Mouse (Mus musculus) erythroblast, adult 5-6 weeks (primary cell): Measurements from ENCODE around the gene Hhat. TPM values are rescaled to one million over a fixed set of nuclear protein-coding genes. Genes with fewer than 3 reads are reported as not detected.
A peak's percentile ranks its signal among the peaks of the same experiment; 100 is the strongest.

ENCODE experiments used
- ATAC-seq: replicated peaks from 2 replicates; pipeline ENCODE4 v1.8.0; 2016; ENCODE audit warnings: moderate number of reproducible peaks, mild to moderate bottlenecking, moderate TSS enrichment, inconsistent platforms; ENCODE audit not compliant: poor library complexity, low FRiP score, severe bottlenecking
- total RNA-seq, 2 experiments: library from RNA; stranded (forward) in 1 of 2; stranded (reverse) in 1 of 2; fragments of 150-400 nt in 1 of 2; fragments of 200-764, 138-1000 nt in 1 of 2; gene quantifications; 2 replicates each; pipeline versions ENCODE4 v1.2.3 to v1.2.4; 2015 to 2017; ENCODE audit warnings: low replicate concordance in 2 of 2

Hhat gene
- total RNA-seq, 2 experiments from 2014 or later = not detected

- no peak for ATAC-seq
Measured at GRCm38 (mm10) chr1:192519713-192520112, 251.3 kb downstream of the Hhat start.

DNA sequence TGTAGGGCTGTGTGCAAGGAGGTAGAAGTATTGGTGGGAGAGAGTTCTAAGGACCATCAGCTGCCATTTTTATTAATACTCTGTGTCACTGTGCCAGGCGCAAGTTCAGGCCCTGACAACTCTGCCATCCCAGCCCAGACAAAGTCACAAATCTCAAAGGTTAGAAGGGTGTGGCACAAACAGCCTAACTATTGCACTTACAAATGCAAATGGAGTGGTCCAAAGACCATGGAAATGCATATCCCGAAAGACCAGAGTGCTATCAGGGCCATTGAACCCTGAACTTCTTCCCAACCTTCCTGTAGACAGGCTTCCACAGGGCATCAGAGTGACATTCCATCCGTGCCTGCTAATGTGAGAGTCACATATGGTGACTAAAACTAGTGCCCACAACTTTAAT lies 255.7 kb downstream of the Hhat start:
- no peak for ATAC-seq

DNA sequence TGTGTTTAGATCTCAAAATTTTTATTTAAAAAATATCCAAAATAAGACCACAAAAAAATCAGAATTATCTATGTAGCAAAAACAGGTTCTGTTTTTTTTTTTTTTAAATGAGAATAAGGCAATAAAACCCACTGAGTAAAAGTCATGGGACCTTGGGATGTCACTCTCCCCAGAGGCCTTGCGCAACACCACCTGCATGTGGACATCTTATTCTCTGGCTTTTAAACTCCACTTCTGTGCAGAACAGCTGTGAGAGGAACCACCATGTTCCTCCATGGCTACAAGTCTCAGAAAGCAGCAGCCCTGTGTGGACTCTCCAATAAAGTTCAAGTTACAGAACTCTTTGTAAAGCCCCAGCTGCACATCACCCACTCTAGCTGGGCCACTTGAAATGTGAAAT lies 258.2 kb downstream of the Hhat start:
- ATAC-seq = no peak

DNA sequence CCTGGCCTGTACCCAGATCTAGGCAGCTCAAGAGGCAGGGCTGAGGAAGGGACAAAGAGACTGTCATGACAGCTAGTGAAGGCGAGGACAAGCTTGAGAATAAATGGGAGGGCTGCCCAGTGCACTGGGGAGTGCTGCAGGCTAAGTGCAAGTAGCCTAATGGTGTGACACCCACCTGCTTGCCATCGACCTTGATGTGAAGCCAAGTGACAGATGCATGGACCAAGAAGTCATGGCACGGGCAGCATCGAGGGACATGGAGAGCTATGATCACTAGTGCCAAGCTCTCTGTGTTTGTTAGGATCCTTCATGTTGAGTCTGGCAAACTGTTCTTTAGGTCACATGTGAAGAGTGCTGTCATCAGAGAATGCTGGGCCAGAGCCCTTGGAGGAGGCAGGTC lies 267.4 kb downstream of the Hhat start:
- ATAC-seq = no peak

DNA sequence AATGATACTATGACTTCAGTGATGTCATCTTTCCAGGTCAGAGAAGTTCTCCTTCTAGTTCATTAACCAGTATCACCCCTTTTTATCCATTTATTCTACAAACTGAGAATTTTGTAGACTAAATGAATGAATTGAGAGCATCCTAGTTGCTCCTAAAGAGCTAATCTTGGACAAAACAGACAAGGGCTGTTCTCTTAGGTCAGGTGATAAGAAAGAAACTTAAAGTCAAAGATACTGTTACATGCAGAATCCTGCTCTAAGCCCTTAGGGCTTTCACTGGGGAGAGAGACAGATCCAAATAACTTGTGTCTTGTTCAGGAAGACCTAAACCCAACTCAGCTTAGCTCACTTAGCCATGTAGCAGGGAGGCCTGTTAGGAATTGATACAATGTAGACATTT lies 268.2 kb downstream of the Hhat start:
- ATAC-seq = peak; percentile 53; the same call in 1 of the 2 replicates

DNA sequence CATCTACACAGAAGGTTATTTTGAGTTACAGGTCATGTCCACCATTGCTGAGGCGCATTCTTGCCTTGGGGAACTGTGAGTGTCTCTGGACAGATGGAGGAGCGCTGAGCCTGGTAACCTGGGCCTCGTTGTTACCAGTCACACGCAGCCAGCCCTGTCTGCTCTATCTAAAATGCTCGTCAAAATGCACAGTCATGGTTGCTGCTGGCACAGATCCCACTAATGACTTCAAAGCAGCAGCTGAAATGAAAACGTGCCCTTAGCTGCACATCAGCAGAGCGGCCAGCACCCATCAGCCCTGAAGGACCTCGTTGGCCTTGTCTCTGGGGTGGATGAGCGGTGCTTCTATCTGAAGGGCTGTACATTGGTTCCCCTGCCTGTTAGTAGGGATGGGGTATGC lies 269.0 kb downstream of the Hhat start:
- ATAC-seq = peak; percentile 85

- ATAC-seq = no peak
Measured at GRCm38 (mm10) chr1:192497505-192497904, 273.5 kb downstream of the Hhat start.

GRCm38 (mm10) chr1:192489908-192490825 lies 280.9 kb downstream of the Hhat start:
- no peak for ATAC-seq

DNA sequence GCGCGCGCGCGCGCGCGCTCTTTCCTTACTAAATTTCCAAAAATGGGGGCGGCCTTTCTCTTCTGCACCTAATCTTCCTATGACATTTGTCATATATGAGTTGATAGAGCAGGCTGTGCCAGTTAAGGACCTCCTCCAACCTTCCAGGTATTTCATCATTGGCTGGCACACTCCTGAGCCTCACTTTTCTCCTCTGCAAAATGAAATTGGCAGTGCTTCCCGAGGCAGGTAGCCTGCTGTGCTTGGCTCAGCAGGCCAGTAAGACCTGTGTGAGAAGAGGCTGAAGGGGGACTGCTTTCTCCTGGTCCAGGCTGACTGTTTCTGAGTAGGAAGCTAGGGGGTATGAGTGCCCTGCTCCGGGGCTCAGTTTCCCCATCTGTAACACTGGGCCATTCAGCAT lies 283.5 kb downstream of the Hhat start:
- no peak for ATAC-seq

- ATAC-seq = no peak
Measured at GRCm38 (mm10) chr1:192485030-192485429, 286.0 kb downstream of the Hhat start.

DNA sequence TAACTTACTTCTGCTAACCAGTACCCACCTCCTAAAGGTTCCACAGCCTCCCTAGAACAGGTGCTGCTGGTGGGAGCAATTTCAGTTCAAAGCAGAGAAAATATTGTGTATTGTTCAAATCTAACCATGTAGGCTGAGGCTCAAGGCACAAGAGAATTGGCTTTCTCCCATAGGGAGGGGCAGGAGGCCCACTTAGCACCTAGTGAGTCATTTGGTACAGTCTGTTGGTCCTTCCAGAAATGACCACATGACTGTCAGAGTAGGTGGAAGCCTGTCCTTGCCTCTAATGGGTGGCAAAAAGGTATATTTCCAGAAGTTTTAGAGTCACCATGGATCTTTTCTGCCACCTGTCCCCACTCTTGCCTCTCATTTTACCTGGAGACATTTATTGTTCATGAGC lies 289.6 kb downstream of the Hhat start:
- no peak for ATAC-seq

DNA sequence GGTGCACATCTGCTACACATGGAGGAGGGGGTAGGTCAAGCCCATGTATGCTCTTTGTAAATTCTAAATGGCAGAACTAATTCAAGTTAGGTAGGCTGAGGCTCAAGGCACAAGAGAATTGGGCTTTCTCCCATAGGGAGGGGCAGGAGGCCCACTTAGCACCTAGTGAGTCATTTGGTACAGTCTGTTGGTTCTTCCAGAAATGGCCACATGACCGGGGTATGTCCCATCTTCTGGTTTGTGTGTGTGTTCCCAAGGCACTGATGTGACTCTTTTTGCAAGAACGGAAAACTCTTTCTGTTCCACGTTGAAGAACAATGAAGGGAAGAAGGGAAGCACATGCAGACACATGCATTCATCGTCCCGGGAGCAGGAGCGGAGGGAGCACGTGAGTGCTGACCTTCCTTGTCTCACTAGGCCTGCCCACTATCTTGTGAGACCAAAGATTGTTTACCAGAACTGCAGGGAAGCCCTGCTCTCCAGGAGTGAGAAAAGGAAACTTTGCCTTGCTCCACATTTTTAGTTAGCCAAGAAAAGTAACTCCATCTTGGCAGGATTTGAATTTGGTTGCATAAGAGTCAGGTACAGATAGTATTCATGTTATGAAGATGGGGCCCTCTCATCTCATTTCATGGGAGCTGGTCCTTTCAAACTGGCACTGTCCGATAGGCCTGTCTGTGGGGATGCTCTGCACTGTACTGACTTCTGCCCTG lies 290.8 kb downstream of the Hhat start:
- ATAC-seq = no peak

DNA sequence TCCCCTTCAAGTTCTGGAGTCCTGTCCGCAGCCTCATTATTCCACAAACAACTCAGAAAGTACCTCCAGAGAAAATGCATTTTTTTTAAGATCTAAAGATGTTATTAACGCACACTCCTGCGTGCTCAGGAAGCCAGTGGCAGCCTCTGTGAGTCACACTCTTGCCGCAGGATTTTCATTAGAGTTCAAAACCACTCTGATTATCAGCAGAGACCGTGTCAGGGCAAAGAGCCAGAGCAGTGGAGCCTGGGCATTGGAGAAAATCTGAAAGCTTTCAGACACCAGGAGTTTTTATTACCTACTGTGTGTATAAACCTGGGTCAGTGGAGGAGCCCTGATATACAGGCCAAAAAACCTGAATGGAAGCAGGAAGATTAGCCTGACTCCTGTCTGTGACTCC lies 292.8 kb downstream of the Hhat start:
- ATAC-seq = no peak

DNA sequence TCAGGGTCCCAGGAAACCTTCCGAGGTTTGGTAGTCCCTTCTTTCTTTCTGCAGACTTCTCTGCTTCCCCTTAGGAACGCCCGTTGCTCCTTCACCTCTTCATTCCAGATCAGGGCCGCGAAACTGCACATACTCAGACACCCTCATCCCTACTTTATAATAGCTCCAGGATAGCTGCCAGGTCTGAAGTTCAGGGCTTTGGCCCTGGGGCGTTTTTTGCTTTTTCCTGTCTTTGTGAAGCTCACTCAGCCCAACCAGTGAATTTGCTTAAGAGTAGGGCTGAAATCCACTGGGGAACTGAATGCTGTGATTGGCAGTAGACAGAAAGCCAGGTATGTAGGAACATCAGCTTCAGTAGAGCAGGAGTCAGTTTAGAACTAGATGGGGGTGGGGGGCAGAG lies 293.5 kb downstream of the Hhat start:
- no peak for ATAC-seq

- ATAC-seq = no peak
Measured at GRCm38 (mm10) chr1:192476704-192477103, 294.3 kb downstream of the Hhat start.

DNA sequence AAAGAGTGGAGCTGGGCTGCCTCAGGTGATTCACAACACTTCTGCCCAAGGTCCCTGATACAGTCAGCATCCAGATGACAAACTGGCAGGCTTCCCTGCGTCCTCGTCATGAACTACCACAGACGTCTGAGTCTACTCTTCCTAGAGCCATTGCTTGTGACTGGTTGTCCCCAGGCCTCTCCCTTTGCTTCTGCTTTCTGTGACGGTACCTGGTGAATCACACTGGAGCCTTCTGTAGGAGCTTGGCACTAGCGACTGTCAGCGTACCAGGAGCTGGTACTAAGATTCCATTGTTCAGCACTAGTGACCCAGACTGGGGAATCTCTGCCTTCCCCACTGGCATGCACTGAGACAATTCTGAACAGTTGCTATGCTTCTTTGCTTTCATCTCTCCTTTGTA lies 297.9 kb downstream of the Hhat start:
- no peak for ATAC-seq

- ATAC-seq = no peak
Measured at GRCm38 (mm10) chr1:192472366-192472765, 298.7 kb downstream of the Hhat start.

- ATAC-seq = no peak
Measured at GRCm38 (mm10) chr1:192463732-192464131, 307.3 kb downstream of the Hhat start.

DNA sequence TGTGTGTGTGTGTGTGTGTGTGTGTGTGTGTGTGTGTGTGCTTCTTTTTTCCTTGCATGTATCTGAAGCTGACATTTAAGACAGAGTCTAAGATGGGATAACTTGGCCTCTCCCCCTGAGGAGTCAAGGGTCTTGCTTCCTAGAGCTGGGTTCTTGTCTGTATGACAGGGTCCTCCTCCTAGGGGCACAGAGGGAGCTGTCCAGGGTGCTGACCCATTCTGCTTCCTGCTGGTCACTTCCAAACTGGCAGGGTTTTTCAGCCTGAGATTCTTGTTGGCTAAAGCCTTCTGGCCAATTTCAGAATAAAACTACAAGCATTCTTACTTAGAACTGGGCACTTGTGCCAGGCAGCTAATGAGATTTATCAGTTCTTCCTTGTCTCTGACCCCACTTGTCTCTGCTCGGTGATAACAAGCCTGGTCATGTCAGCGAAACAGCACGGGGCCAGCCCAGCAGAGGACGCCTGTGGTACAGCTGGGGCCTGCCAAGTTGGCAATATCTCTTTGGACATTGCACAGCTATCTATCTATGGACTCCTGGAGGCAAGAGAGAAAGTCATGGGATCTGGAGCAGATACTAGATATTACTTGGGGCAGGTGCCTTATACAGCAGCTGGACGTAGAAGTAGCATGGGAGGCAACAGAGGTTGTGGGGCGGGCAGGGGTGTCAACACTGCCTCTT lies 313.4 kb downstream of the Hhat start:
- ATAC-seq = no peak

GRCm38 (mm10) chr1:192457037-192457436 lies 314.0 kb downstream of the Hhat start:
- ATAC-seq = no peak

GRCm38 (mm10) chr1:192454981-192455380 lies 316.0 kb downstream of the Hhat start:
- no peak for ATAC-seq
